Mouse (Mus musculus) bone marrow macrophage, adult 2 months (primary cell): ENCODE measurements around the gene Hacl1.

Experiments used
- CTCF ChIP-seq: IDR thresholded peaks from 2 replicates; pipeline ENCODE4 v1.5.1; 2012; ENCODE audit warnings: low read depth, mild to moderate bottlenecking, low read length, moderate library complexity
- POLR2A ChIP-seq: IDR thresholded peaks from 2 replicates; pipeline ENCODE4 v1.6.1; 2012; ENCODE audit warnings: mild to moderate bottlenecking, low read depth, low read length, borderline replicate concordance

- TF ChIP-seq CTCF (no peak), POLR2A (no peak)
Measured at GRCm38 (mm10) chr14:31617997-31618396, 23.1 kb downstream of the Hacl1 start.
